Mouse (Mus musculus): Measurements from ENCODE around the gene Gm43064. TPM values are rescaled to one million over a fixed set of nuclear protein-coding genes. Genes with fewer than 3 reads are reported as not detected.

Gm43064 gene
- total RNA-seq, 2 experiments from 2014 or later: 0.62 TPM; not detected in 1

Other genes with a start within 250 kb of the Gm43064 start
- gene Syt6, start 234.3 kb upstream of the Gm43064 start, total RNA-seq (2021): 10 to 100 TPM; 12.6 to 19.3 TPM
- gene Atg4a-ps, start 163.5 kb upstream of the Gm43064 start, total RNA-seq (2021): 1 to 10 TPM in 1 of 2 experiments, not detected in 1; 1.5 TPM
- 10 to 100 TPM; 12.2 to 14.2 TPM for gene Olfml3, start 71.6 kb upstream of the Gm43064 start, total RNA-seq (2021)
- not detected for gene Gm10964, start 70.2 kb upstream of the Gm43064 start, total RNA-seq (2021)
- gene Hipk1, start 18.0 kb upstream of the Gm43064 start, total RNA-seq (2021): 10 to 100 TPM; 77.1 to 88.6 TPM
- gene Dclre1b, start 129 bp upstream of the Gm43064 start, total RNA-seq (2021): 1 to 10 TPM; 5.5 to 7.2 TPM
- gene Ap4b1, start 53 bp upstream of the Gm43064 start, total RNA-seq (2021): 10 to 100 TPM; 12.8 to 13.4 TPM
- gene Bcl2l15, start 23.0 kb downstream of the Gm43064 start, total RNA-seq (2021): under 1 TPM; 0.36 to 0.66 TPM
- under 1 TPM; 0.89 to 0.92 TPM for gene Ptpn22, start 50.2 kb downstream of the Gm43064 start, total RNA-seq (2021)
- gene Rsbn1, start 104.5 kb downstream of the Gm43064 start, total RNA-seq (2021): 10 to 100 TPM; 18.0 to 18.4 TPM
- gene Phtf1, start 158.5 kb downstream of the Gm43064 start, total RNA-seq (2021): 10 to 100 TPM; 45.5 to 46.2 TPM

Measured in left cerebral cortex, postnatal 14 days (tissue).